Mouse (Mus musculus): ENCODE measurements around the gene Usp26. TPM values are rescaled to one million over a fixed set of nuclear protein-coding genes. Genes with fewer than 3 reads are reported as not detected.

Gene Usp26
- total RNA-seq (2021): under 1 TPM in 1 of 2 experiments, not detected in 1; 0.10 TPM

DNA sequence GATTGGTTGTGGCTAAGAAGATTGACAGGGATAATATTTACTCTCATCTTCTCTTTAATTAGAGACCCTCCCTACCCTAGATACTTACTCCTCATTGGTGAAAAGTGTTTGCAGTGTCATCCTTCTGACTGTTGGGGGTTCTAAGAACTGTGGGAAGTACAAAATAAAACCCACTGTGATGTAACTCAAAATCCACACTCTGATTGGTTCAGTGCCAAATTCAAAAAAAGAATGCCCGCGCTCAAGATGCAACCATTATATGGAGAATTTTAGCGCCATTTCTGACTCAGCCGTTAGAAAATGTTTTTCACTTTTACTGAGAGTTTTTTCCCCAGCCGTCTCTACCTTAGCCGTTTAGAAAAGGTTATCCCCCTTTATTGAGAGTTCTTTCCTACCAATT, at the start of gene Usp26:
TSS of gene Usp26 (minus strand) at position 101 of the 400 bp plus-strand sequence.
- no peak for DNase-seq (ENCODE audit: low spot score)
- intact Hi-C loops (cut with DNase I): no loop called here

DNA sequence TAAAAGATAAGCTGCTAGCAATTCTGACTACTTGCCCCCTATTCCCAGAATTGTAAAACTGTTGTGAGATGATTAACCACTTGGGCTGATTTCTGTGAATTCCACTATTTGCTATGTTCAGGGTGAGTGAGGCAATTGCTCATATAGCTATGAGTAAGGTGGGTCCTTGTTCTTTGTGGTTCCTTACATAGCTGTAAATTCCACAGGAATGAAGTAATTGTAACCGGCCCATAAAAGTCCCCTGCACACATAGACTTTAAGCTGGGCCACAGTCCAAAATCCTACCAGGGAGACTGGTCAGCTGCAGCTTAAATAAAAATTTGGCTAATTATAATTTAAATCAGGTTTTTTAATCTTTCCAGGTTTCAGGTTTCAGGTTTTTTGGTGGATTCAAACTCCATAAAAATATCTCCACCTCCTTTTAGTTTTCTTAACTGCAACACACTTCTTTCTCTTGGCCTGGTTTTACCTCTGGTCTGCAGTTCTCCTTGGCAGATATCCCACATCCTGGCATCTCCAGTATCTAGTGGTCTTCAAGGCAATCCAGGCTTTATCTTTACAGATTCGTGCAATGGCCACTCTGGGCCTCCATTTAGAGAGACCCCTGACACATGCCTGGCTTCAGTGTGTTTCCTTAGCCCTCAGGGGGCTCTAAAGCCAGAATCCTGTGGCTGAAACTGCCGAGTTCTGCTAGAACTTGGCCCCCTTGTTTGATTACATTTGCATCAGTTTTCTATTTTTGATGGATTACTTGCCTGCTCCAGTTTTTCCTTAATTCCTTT, 13.6 kb upstream of the Usp26 start:
- no peak for DNase-seq (ENCODE audit: low spot score)
- intact Hi-C loops (cut with DNase I): no loop called here

DNA sequence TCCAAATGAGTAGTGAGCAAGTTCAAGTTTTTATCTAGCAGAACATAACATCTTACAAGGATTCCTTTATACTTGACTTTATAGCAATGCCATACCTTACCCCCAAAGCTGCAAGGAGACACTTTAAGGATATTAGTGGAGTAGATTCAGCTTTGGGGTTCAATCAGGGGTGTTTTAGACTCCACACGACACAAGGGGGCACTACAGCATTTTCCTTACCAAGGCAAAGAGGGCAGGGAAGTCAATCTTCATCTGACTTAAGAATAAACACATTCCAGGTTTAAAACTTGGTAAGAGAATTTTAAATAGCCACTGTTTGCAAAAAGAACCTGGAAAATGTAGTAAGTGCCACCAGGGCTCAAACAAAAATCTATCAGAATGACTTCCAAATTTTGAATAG, 33.6 kb downstream of the Usp26 start:
- intact Hi-C loops (cut with DNase I): loop anchor here (2.0 to 5.0 kb wide), 2 partner anchors 100 to 607 kb away; no protein-coding TSS in a partner anchor
- no peak for DNase-seq (ENCODE audit: low spot score)

DNA sequence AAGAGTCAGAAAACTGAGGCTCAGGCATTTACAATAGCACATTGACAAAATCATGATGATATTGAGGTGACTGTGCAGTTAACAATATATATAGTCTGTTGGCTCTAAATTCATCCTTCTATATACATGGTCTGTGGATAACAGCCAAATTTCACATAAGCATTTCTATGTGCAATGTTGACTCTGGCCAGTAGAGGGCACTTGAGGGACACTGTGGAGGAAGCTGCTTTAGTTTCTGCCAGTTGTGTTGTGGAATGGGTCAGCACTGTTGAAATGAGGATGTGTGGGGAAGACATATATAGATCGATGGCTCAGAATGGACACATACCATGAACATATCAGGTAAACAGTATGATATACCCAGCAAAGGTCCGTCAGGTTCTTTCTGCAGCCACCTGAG, 64.6 kb downstream of the Usp26 start:
- DNase-seq (ENCODE audit: low spot score): no peak
- intact Hi-C loops (cut with DNase I): loop anchor here (5.0 to 10.0 kb wide), 3 partner anchors 178 to 638 kb away; no protein-coding TSS in a partner anchor

DNA sequence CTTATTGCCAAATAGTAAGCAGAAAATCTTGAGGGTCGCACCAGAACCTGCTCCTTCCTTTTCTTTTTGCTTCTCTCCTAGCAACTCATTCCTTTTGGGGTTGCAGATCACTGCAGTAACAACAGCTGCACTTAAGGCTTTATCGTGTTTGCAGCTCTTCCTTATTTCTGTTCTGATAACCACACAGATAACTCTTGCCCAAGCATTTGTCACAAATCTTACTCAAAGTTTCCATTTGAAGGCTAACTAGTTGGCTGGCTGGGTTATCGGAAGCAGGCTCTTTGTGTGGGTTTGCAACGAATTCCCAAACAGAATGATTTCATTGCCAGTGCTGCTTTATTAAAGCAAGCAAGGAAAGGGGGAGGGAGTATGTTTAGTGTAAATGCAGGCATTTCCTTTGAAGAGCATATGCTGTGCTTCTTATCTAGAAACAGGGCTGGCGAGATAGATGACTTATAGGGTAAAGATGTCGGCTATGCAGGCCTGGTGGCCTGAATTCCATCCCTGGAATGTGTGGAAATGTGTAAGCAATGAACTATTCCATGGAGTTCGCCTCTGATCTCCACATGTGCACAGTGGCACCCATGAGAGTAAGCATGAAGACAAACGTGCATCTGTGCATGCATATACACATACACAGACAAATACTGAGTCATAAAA, 86.8 kb downstream of the Usp26 start:
- intact Hi-C loops (cut with DNase I): loop anchor here (10.0 kb wide), 1 partner anchor 219 kb away; no protein-coding TSS in a partner anchor

DNA sequence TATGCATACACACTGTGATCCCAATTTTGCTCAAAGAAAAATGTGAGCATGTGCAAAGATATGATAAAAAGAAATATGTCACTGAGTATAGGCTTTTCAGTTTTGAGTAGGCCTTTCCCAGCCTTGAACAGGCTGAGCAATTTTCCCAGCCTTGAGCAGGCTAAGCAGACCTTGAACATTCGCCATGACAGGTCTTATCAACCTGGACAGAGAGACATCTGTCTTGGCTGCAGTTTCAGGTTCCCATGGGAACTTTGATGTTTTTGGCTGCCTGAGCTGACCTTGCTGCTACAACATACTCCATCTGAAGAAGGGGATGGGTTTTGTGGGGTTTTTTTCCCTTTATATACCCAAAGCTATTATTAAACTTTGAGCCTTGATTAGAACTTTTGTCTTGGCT, 88.0 kb downstream of the Usp26 start:
- no peak for DNase-seq (ENCODE audit: low spot score)
- intact Hi-C loops (cut with DNase I): loop anchor here (10.0 kb wide), 1 partner anchor 218 kb away; no protein-coding TSS in a partner anchor

More for the DNA sequence above, 86.8 kb downstream of the Usp26 start:
- no peak for DNase-seq (ENCODE audit: low spot score)

Other genes with a start within 250 kb of the Usp26 start
- gene Hs6st2, start 119.4 kb downstream of the Usp26 start, total RNA-seq (2021): 1 to 10 TPM in 1 of 2 experiments, under 1 TPM in 1; 0.89 to 1.7 TPM
- not detected for gene 1700080O16Rik, start 171.5 kb upstream of the Usp26 start, total RNA-seq (2021)

All from heart, postnatal 25 days (tissue).